1 mouse cellular context compared by ENCODE assay signal in the genomic region with DNA sequence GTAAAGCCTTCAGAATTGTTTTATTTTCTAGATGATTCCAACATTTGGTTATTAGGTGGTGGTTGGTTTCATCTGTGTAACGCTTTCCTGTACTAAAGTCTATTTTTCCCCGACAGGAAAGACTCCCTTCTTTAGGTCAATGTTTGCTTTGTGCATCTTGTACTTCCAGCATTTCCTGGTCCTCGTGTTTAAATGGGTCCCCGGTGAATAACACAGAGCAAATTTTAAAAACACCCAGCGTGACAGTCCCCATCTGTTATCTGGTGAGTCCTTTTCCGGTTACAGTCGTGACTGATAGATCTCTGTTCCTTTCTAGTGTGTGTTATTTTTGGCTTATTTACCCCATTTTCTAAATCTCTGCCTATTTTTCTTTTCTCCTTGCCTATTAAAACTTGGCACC.
TF ChIP-seq lines count a peak whose summit lies in the region.

No protein-coding gene starts in this region.

TF ChIP-seq in CH12.LX, 34 proteins besides CTCF, POLR2A, EP300 and RAD21:
- TF ChIP-seq ZNF384 (IDR thresholded peaks at IDR 0.05; ENCODE audit: low read depth, low read length): no peak
- no peak for TF ChIP-seq E2F4 (IDR thresholded peaks at IDR 0.05; ENCODE audit: insufficient replicate concordance, low read depth, low read length)
- no peak for TF ChIP-seq CHD2 (IDR thresholded peaks at IDR 0.05; ENCODE audit: low read length)
- TF ChIP-seq HCFC1 (IDR thresholded peaks at IDR 0.05; ENCODE audit: low read depth, low read length): no peak
- no peak for TF ChIP-seq MAX (IDR thresholded peaks at IDR 0.05; ENCODE audit: low read length)
- TF ChIP-seq MAZ (IDR thresholded peaks at IDR 0.05; ENCODE audit: low read depth, low read length): no peak
- no peak for TF ChIP-seq GABPA (IDR thresholded peaks at IDR 0.05; ENCODE audit: insufficient replicate concordance, low read depth, low read length)
- no peak for TF ChIP-seq USF1 (IDR thresholded peaks at IDR 0.05; ENCODE audit: low read depth, low read length)
- no peak for TF ChIP-seq ZKSCAN1 (IDR thresholded peaks at IDR 0.05; ENCODE audit: borderline replicate concordance, low read depth, low read length)
- TF ChIP-seq UBTF (IDR thresholded peaks at IDR 0.05; ENCODE audit: low read depth, low read length): no peak
